Mouse (Mus musculus) lung, postnatal 0 days (tissue): ENCODE data around the gene Ttc25.
"Not testable (repeated sequence)": the region's sequence is repeated elsewhere in the genome, so short reads cannot be mapped to it uniquely, and the experiment has no call there.

Experiments
- CTCF ChIP-seq: IDR thresholded peaks from 2 replicates; pipeline ENCODE4 v1.5.1; 2016; ENCODE audit warnings: antibody characterized with exemption, mild to moderate bottlenecking
- EP300 ChIP-seq: IDR thresholded peaks from 2 replicates; pipeline ENCODE4 v1.6.1; 2016; ENCODE audit warnings: antibody characterized with exemption, mild to moderate bottlenecking, control low read depth

DNA sequence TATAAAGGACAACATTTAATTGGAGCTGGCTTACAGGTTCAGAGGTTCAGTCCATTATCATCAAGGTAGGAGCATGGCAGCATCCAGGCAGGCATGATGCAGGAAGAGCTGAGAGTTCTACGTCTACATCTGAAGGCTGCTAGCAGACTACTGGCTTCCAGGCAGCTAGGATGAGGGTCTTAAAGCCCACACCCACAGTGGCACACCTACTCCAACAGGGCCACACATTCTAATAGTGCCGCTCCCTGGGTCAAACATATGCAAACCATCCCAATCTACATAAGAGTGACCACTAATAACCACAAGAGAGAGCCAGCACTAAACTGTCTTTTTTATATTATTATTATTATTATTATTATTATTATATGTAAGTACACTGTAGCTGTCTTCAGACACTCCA lies 11.0 kb upstream of the Ttc25 start:
- not testable (repeated sequence) for TF ChIP-seq EP300, CTCF
